Mouse (Mus musculus) urinary bladder, postnatal 10 days (tissue): Measurements from ENCODE around the gene Hsbp1.
"Not testable (repeated sequence)": the region's sequence is repeated elsewhere in the genome, so short reads cannot be mapped to it uniquely, and the experiment has no call there.

Experiments
- DNase-seq: peaks from one replicate; pipeline ENCODE4 v3.0.0; 2022; ENCODE audit warnings: low spot score

Gene Hsbp1

GRCm38 (mm10) chr8:119344190-119344856 is at the start of gene Hsbp1:
Hsbp1 (plus strand) TSS chr8:119344488.
- DNase-seq: peak; percentile 93

GRCm38 (mm10) chr8:119295477-119295876 is 48.8 kb upstream of the Hsbp1 start:
- DNase-seq: no peak

GRCm38 (mm10) chr8:119297752-119298151 is 46.5 kb upstream of the Hsbp1 start:
- not testable (repeated sequence) for DNase-seq

GRCm38 (mm10) chr8:119300335-119300734 is 44.0 kb upstream of the Hsbp1 start:
- DNase-seq: no peak

GRCm38 (mm10) chr8:119304196-119304595 is 40.1 kb upstream of the Hsbp1 start:
- DNase-seq: no peak

GRCm38 (mm10) chr8:119311412-119311811 is 32.9 kb upstream of the Hsbp1 start:
- DNase-seq: no peak

GRCm38 (mm10) chr8:119323215-119323614 is 21.1 kb upstream of the Hsbp1 start:
- DNase-seq: no peak

GRCm38 (mm10) chr8:119339546-119339945 is 4.7 kb upstream of the Hsbp1 start:
- DNase-seq: no peak

GRCm38 (mm10) chr8:119343606-119344005 is 682 bp upstream of the Hsbp1 start:
- DNase-seq: no peak

- DNase-seq: no peak
Measured at GRCm38 (mm10) chr8:119345029-119345682, 868 bp downstream of the Hsbp1 start.

GRCm38 (mm10) chr8:119345683-119346075 is 1.4 kb downstream of the Hsbp1 start:
- no peak for DNase-seq

- DNase-seq: no peak
Measured at GRCm38 (mm10) chr8:119351647-119352046, 7.4 kb downstream of the Hsbp1 start.

- no peak for DNase-seq
Measured at GRCm38 (mm10) chr8:119352977-119353658, 8.8 kb downstream of the Hsbp1 start.

GRCm38 (mm10) chr8:119353659-119354023 is 9.4 kb downstream of the Hsbp1 start:
- no peak for DNase-seq

- not testable (repeated sequence) for DNase-seq
Measured at GRCm38 (mm10) chr8:119356631-119357030, 12.3 kb downstream of the Hsbp1 start.

- DNase-seq: no peak
Measured at GRCm38 (mm10) chr8:119358175-119358574, 13.9 kb downstream of the Hsbp1 start.

GRCm38 (mm10) chr8:119358836-119359235 is 14.5 kb downstream of the Hsbp1 start:
- no peak for DNase-seq

GRCm38 (mm10) chr8:119360686-119361295 is 16.5 kb downstream of the Hsbp1 start:
- DNase-seq: no peak

- not testable (repeated sequence) for DNase-seq
Measured at GRCm38 (mm10) chr8:119374716-119375115, 30.4 kb downstream of the Hsbp1 start.

GRCm38 (mm10) chr8:119378476-119378875 is 34.2 kb downstream of the Hsbp1 start:
- DNase-seq: no peak

- no peak for DNase-seq
Measured at GRCm38 (mm10) chr8:119380619-119381018, 36.3 kb downstream of the Hsbp1 start.

GRCm38 (mm10) chr8:119384478-119384877 is 40.2 kb downstream of the Hsbp1 start:
- no peak for DNase-seq

GRCm38 (mm10) chr8:119385854-119386253 is 41.6 kb downstream of the Hsbp1 start:
- no peak for DNase-seq
